Mouse (Mus musculus) megakaryocyte, embryonic 14.5 days (primary cell): ENCODE measurements around the gene Sbds.

Experiments used
- FLI1 ChIP-seq: IDR thresholded peaks from 2 replicates; pipeline ENCODE4 v1.6.1; 2012; ENCODE audit warnings: low read length, inconsistent platforms, mixed read lengths
- GATA1 ChIP-seq: IDR thresholded peaks from 3 replicates; pipeline ENCODE4 v1.6.1; 2012; ENCODE audit warnings: mixed read lengths, low read length, inconsistent platforms, borderline replicate concordance

GRCm38 (mm10) chr5:130266651-130267050, 11.3 kb upstream of the Sbds start:
- TF ChIP-seq GATA1 (no peak), FLI1 (no peak)
